Mouse (Mus musculus) urinary bladder, adult 2 months (tissue): ENCODE data around the gene Phc1. TPM values are rescaled to one million over a fixed set of nuclear protein-coding genes. Genes with fewer than 3 reads are reported as not detected.

Source experiments
- DNase-seq: peaks from one replicate; pipeline ENCODE4 v3.0.0; 2022; ENCODE audit warnings: low spot score
- polyA plus RNA-seq: library from polyadenylated mRNA; depleted of rRNA; stranded (reverse); fragments of >200 nt; gene quantifications from 2 replicates; pipeline ENCODE4 v1.2.3, GENCODE M21; 2012; rRNA removed

Gene Phc1
- polyA plus RNA-seq, 1 experiment = 8.6 TPM

DNA sequence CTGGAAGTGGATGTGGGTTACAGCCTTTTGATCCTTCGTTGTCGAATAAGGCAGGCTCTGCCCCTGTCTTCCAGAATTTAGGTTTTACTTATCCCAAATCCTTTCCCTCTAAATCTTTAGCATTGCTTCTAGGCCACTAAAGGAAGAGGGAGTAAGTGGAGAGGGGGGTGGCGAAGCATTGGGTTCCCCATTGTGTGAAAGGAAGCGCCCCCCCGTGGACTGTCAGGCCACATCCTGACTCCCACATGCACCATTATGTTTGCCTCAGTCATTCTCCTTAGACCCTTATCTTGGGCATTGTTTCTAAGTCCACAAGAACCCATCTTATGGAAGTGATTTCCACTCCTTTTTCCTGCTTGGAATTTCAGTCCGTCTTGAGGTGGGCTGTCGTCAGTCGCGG, 45.1 kb downstream of the Phc1 start:
- no peak for DNase-seq

DNA sequence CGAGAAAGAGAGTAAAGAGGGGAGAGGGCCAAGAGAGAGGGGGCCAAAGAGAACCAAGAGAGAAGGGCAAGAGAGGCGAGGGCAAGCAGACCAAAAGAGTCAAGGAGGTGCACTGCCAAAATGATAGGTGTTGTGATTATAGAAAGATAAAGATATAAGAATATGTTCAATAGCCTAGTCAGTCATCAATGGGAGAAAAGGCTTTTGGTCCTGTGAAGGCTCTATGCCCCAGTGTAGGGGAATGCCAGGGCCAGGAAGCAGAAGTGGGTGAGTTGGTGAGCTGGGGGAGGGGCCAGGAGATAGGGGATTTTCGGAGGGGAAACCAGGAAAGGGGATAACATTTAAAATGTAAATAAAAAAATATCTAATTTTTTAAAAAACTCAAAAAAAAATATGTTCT, 46.1 kb downstream of the Phc1 start:
- no peak for DNase-seq

DNA sequence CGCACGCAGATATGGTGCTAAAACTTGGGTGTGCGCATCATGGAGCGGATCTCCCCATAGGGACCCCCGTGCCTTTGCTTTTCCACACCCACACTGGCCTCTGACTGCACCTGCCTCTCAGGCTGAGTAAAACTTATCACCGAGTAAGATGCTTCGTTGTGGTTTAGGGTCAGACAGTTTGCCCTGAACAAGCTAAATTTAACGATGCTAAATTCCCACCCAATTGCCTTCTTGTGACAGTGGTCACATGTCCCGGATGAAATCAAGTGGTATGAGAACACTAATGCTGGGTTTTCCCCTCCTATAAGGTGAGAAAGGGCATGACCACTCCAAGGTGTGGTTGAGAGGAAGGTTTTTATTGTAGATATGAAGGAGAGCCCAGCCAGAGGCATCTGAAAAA, 46.6 kb downstream of the Phc1 start:
- DNase-seq = no peak

DNA sequence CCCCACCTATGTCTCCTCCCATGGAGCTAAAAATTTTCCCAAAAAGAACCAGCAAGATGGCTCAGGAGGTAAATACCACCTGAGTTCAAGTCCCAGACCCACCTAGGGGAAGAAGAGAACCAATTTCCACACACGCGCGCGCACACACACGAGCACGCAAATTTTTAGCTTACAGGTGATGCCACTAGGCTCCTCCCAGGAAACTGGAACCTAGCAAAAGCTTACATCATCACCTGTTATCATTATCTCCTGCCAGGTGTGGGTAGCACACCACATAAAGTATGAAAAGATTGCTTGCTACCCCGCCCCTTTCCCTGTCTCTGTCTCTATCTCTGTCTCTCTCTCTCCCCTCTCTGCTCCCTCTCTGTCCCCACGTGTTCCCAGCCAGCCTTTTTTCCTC, 47.2 kb downstream of the Phc1 start:
- DNase-seq = no peak

DNA sequence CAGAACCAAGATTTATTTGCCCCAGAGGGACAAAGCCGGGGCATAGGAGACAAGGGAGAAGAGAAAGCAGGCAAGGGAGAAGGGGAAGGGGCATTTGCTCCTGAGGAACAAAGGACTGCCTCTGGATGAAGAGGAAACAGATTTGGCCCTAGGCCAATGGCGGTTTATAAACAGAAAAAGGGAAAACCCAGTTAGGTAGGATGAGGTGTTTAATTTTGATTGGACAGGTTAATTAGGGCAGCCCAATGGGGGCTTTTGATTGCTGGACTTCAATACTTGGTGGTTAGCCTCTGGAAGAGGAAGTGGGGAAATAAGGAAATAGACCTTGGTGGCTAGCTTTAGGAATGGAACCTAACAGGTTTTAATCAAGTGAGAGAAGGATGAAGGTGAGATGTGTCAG, 48.2 kb downstream of the Phc1 start:
- no peak for DNase-seq

DNA sequence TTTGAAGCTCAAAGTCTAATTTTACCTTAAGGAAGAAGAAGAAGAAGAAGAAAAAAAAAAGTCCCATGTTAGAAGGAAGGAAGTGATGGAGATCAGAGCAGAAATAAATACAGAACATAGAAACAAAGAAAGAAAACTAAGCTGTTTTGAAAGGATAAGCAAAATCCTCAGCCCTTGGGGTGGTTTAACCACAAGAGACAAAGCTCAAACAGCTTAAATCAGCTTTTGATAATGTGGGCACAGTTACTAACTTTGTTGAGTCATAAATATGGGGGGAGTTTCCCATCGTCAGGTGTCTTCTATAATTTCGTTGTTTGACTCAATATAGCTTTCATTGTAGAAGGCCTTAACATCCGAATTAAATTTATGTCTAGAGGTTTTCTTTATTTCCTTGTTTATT, 48.6 kb downstream of the Phc1 start:
- no peak for DNase-seq

DNA sequence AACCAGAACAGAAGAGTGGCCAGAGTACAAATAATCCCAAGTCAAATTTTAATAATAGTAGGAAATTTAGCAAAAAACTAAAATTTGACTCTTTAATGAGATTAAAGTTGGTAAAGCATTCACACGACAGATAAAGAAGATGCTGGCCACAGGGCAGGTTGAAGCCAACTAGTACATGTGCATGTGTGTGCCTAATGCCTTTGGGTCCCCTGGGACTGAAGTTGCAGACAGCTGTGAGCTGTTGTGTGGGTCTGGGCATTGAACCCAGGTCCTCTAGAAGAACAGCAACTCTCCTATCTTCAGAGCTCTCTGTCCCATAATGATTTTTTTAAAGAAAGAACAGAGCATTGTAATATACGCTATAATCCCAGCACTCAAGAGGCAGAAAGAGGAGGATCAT, 49.1 kb downstream of the Phc1 start:
- DNase-seq = no peak

DNA sequence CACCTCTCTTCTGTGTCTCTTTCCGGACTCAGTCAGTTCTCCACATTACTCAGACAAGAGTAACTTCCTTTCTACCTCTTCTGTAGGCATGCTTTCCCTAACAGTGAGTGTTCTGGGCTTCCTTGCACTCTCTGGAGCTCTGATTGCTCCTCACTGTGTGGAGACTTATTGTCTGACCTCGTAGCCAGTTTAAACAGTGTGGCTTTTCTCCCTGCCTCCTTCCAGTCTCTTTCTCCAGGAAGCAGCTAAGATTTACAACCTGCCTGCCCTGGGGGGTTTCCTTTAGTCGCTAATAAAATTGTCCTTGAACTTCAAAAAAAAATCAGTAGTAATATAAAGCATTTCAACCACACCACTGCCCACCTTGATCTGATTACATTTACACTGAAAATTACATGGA, 50.1 kb downstream of the Phc1 start:
- no peak for DNase-seq

DNA sequence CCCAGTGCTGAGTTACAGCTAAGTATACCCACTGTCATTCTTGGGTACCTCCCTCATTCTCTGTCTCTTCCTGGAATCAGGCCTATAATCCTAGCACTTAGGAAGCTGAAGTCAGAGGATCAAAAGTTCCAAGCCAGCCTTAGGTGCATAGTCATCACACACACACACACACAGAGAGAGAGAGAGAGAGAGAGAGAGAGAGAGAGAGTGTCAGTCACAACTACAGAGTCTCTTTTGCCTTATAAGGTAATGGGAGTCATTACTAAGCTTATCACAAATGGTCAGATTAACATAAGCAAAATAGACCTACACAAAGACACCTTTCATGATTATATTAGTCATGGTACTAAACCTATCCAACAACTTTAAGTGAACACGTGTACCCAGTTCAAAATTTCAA, 51.0 kb downstream of the Phc1 start:
- no peak for DNase-seq

DNA sequence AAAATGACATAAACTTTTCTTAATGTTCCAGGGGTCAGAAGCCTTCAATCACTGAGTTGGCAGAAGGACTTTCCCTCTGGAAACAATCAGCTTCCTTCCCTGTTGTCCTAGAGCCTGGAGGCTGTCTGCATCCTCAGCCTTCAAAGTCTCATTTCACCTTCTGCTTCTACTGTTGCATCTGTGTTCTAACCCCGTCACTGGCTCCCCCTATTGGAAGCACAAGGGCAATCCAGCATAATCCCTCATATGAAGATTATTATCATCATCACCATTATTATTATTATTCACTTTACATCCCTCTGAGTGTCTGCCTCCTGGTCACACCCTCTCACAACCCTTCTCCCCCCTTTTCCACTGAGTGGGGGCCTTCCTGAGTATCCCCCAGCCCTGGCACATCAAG, 52.1 kb downstream of the Phc1 start:
- DNase-seq = no peak

DNA sequence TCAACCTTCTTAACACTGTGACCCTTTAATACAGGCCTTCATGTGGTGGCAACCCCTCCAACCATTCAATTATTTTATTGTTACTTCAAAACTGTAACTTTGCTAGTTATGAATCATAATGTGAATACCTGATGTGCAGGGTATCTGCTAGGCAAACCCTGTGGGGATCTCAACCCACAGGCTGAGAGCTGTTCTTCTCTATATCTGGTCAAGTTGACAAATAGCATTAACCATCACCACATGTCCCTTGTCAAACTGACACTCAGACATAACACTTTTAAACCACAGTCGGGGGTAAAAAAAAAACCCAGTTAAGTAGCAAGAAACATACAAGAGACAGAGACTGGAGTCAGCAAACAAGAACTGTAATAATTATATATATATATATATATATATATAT, 55.5 kb downstream of the Phc1 start:
- no peak for DNase-seq

DNA sequence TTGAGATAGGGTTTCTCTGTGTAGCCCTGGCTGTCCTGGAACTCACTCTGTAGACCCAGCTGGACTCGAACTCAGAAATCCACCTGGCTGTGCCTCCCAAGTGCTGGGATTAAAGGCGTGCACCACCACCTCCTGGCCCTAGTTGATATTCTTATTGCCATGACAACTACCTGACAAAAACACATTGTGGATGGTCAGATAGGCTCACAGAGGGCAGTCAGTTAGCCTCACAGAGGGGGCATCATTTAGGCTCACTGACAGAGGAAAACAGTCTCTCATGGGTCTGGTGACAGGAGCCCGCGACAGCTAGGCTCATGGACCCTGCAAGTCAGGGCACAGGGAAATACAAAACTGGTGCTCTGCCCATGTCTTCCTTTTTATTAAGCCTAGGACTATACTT, 56.1 kb downstream of the Phc1 start:
- no peak for DNase-seq

DNA sequence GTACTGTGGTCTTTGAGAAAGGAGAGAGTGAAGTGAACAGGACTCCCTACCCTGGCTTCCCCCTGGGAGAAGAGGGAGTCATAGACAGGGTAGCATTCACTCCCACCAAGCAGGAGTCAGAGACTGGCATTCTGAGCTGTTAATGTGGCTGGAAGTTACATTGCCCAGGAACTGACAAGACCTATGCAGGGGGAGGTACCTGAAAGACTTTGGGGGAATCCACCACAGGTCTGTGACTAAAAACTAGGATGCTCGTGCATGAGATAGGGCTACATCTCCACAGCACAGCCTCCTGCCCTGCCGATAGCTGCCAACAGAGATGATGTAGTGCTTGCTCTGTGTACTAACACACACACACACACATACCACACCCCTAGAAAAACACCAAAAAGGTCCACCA, 56.9 kb downstream of the Phc1 start:
- DNase-seq = no peak

DNA sequence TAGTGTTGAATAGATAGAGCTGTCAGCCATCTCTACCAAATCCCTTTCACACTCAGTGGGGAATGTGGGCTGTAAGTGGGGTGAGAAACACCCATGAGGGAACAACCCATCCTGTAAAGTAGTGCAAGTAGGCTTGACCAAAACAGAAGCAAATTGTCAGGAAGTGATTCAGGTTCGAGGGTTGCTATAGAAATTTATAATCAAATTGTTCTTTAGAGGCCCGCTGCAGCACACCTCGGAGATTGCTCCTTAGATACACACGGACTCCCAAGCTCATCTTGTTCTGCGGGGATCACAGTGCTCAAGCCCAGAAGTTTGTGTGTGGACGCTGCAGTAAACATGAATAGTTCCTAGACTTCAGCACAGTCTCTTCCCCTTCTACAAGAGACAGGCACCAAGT, 57.6 kb downstream of the Phc1 start, which contains the start of gene Klrg1:
Gene Klrg1 (minus strand): TSS at position 101 of the 400 bp plus-strand sequence.
- no peak for DNase-seq

DNA sequence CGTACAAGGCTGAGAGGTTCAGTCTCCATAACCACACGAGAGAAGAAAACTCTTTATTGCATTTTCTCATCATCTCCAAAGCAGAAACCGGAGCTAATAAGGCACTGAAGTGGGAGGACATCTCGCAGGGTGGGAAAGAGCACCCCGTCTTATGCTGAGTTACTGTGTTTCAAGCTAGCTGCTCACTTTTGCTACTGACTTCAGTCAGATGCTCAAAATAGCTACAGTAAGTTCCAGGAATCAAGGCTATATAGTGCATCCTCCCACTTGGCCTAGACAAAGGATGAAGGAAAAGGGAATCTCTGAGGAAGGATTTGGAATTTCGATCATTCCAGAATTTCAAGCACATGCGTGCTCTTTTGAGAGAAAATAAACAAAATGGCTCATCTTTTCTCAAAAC, 63.8 kb downstream of the Phc1 start:
- no peak for DNase-seq

DNA sequence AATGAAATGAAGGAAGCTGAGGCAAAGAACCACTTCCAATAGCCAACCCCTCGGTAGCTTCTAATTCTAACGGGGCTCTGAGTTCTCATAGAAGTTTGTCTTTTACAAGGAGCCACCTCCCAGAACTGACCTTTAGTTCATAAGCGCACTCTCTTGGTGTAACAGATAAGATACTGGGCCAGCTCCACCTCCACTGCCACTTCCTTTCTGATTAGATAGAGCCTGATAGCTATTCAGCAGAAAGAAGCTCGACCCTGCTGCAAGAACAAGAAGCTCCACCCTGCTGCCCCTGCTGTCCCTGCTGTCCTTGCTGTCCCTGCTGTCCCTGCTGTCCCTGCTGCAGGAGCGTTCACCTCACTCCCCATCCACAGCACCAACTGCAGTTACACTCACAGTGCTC, 65.8 kb downstream of the Phc1 start:
- no peak for DNase-seq

DNA sequence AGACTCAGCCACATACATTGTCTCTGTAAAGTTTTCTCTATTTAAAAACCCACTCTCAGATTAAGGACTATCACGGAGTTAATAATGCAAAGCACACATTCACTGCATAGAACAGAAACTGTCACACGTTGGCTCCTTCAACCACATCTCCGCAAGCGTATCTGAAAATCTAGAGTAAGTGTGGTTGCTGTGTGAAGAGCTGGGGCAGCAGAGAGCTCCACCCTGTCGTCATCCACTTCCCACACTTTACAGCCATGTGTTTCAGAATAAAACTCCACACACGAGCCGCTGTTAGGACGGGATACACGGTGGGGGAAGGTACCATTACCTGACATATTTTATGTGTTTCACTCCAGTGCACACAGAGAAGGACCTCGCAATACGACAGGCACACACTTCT, 70.2 kb downstream of the Phc1 start:
- DNase-seq = no peak

DNA sequence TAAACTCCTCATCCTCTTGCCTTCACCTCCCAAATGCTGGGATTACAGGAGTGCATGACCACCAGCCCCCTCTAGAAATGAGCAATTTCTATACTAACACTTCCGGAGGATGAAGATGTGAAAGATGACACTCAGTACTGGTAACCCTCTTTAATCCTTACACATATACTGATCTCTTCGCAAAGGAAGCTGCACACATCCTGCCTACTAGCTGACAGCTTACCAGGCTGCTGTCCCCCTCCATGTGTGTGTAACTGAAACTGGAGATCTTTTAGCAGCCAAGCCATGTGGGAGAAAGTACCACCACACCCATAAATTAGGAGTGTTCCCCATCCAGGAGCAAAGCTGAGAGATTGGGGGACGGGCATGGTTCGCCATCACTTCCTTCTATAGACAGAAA, 71.2 kb downstream of the Phc1 start:
- no peak for DNase-seq

DNA sequence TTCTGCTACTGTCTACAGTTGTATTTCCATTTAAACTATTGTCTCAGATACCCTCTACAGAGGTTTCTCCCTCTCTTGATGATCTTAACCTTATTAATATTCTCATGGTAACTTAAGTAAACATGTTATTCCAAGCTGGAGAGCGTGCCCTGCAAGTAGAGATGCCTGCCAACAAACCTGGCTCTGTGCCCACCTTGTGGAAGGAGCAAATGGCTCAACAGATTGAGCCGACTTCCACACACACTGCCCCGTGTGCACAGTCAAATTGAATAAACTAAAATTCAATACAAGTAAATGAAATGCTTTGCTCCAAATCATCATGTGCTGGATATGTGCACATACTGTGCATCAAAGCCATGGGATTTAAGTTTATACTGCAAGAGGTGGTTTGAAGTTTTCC, 71.8 kb downstream of the Phc1 start:
- DNase-seq = no peak

Other genes with a start within 250 kb of the Phc1 start
- gene Klrg1, start 57.7 kb downstream of the Phc1 start, polyA plus RNA-seq = 0.57 and 0.59 TPM in 2 replicates
- gene M6pr, start 31.8 kb downstream of the Phc1 start, polyA plus RNA-seq = 115 and 117 TPM in 2 replicates
- 0.51 and 0.93 TPM in 2 replicates for gene Rimklb, start 158.2 kb upstream of the Phc1 start, polyA plus RNA-seq
- 117 and 143 TPM in 2 replicates for gene Mfap5, start 165.3 kb upstream of the Phc1 start, polyA plus RNA-seq
- not detected in 2 replicates for gene Aicda, start 213.2 kb upstream of the Phc1 start, polyA plus RNA-seq